Mouse (Mus musculus) neural tube, embryonic 13.5 days (tissue): ENCODE measurements at regions not wholly inside any gene's neighbourhood (a gene's known extent, or its start where the extent isn't known, plus 50 kb on each side); places are given as distances from the start of the nearest gene placed in this dataset.
A peak's percentile ranks its signal among the peaks of the same experiment; 100 is the strongest.
"Not testable (repeated sequence)": the region's sequence is repeated elsewhere in the genome, so short reads cannot be mapped to it uniquely, and the experiment has no call there.

Experiments
- ATAC-seq: fragments of 200-750 bp; cut with Nextera tagmentation; 2 replicates; pipeline ENCODE4 v1.8.0; 2017; ENCODE audit warnings: low read depth, mild to moderate bottlenecking, moderate TSS enrichment, moderate library complexity
- H3K27ac ChIP-seq: fragments of 300-500 bp; sonication (generic); replicated peaks from 2 replicates; pipeline ENCODE4 v1.5.1; 2015; ENCODE audit warnings: moderate library complexity, mild to moderate bottlenecking, inconsistent platforms
- H3K27me3 ChIP-seq: fragments of 300-500 bp; sonication (generic); 2 replicates; pipeline ENCODE4 v1.6.1; 2015; ENCODE audit warnings: mild to moderate bottlenecking, inconsistent platforms
- H3K36me3 ChIP-seq: fragments of 300-500 bp; sonication (generic); 2 replicates; pipeline ENCODE4 v1.6.1; 2015; ENCODE audit warnings: mild to moderate bottlenecking, inconsistent platforms
- H3K4me1 ChIP-seq: fragments of 300-500 bp; sonication (generic); replicated peaks from 2 replicates; pipeline ENCODE4 v1.6.1; 2015; ENCODE audit warnings: inconsistent platforms
- H3K4me2 ChIP-seq: fragments of 300-500 bp; sonication (generic); 2 replicates; pipeline ENCODE4 v1.6.1; 2015; ENCODE audit warnings: inconsistent platforms, mild to moderate bottlenecking, moderate library complexity
- H3K4me3 ChIP-seq: fragments of 300-500 bp; sonication (generic); 2 replicates; pipeline ENCODE4 v1.5.1; 2015; ENCODE audit warnings: mild to moderate bottlenecking, inconsistent platforms
- H3K9ac ChIP-seq: fragments of 300-500 bp; sonication (generic); 2 replicates; pipeline ENCODE4 v1.6.1; 2015; ENCODE audit warnings: moderate library complexity, mild to moderate bottlenecking, inconsistent platforms
- H3K9me3 ChIP-seq: fragments of 300-500 bp; sonication (generic); 2 replicates; pipeline ENCODE4 v1.6.1; 2016; ENCODE audit warnings: inconsistent platforms
- WGBS: fragments of 180-500 bp; shearing (Covaris S2); methylation state at CpG from one replicate; pipeline ENCODE4 v1.1.7; 2015; 5-methylcytosine and 5-hydroxymethylcytosine counted together

DNA sequence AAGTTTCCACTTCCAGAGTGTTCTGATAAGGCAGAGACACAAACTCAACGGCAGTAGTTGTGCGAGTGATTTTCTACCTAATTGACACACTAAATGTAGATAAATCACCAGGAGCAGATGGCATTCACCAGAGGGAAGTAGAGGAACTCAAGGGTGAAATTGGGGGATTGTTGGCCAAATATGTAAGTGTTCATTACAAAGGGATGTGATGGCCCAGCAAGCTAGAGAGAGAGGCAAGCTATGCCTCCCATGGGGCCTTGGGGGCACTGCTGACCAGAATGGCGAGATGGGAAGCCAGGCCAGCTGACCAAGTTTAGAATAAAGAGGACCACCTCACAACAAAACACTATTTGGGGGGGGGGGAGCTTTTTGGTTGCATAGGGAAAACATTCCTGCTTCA, 136.5 kb upstream of the Mocs1 start:
- WGBS: 43% methylated on average over 3 of the region's 3 CpGs
- no peak overlapping the region for H3K4me3 ChIP-seq

DNA sequence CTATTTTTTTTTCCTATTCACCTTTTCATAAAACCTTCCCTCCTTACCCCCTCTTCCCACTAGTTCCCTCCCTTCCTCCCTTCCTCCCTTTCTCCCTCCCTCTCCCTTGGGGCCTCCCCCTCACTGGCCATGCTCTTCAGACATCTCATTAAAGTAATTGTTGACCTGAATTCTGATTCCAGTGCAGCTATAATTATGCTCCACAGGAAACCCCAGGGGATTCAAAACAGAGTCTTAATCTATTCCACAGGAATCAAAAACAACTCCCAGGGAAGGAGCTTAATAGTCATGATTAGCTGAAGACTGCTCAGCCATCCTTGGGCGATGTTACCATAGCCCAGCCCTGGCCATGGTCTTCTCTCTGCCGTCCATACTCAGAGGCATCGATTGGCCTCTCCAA, 123.7 kb upstream of the Mocs1 start:
- Histone ChIP-seq H3K9ac (no peak overlapping the region), H3K4me2 (no peak overlapping the region), H3K27ac (no peak overlapping the region), H3K4me1 (peaks cover 7% of the 10 kb centered on the region), H3K4me3 (no peak overlapping the region), H3K27me3 (no peaks in the 10 kb centered on the region), H3K9me3 (no peaks in the 10 kb centered on the region), H3K36me3 (no peaks in the 10 kb centered on the region)
- 82% methylated on average over 3 of the region's 3 CpGs for WGBS
- ATAC-seq: no peak

More for the DNA sequence above, 136.5 kb upstream of the Mocs1 start:
- ATAC-seq: no peak
- no peak overlapping the region for H3K9ac ChIP-seq
- H3K36me3 ChIP-seq: no peaks in the 10 kb centered on the region
- H3K9me3 ChIP-seq: 0 out of 2 replicates have a peak, but pooled peaks cover 18% of the 10 kb centered on the region
- H3K4me1 ChIP-seq: no peaks in the 10 kb centered on the region
- H3K27me3 ChIP-seq: no peaks in the 10 kb centered on the region
- H3K4me2 ChIP-seq: no peak overlapping the region
- no peak overlapping the region for H3K27ac ChIP-seq

DNA sequence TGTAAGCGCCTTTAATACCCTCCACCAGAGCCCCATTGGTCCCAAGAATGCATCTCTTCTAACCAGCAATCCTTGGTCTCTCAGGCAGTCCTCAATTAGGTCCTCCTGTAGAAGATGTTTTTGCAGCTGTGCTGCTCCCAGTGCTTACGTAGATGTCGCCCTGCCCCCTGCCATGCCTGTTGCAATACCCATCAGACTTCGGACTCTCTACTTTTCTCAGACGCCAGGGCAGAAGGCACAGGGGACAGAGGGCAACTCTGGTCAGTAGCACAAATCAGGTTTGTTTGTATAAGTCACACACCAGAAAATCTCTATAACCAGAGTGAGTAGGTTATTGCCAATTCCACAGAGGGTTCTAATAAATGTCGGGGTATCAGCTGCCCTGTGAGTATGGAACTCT, 123.0 kb upstream of the Mocs1 start:
- Histone ChIP-seq H3K4me1 (peaks cover 11% of the 10 kb centered on the region), H3K9me3 (no peaks in the 10 kb centered on the region), H3K36me3 (no peaks in the 10 kb centered on the region), H3K27ac (no peak overlapping the region), H3K9ac (no peak overlapping the region), H3K27me3 (no peaks in the 10 kb centered on the region), H3K4me2 (no peak overlapping the region), H3K4me3 (no peak overlapping the region)
- no peak for ATAC-seq
- 78% methylated on average over 6 of the region's 6 CpGs for WGBS

DNA sequence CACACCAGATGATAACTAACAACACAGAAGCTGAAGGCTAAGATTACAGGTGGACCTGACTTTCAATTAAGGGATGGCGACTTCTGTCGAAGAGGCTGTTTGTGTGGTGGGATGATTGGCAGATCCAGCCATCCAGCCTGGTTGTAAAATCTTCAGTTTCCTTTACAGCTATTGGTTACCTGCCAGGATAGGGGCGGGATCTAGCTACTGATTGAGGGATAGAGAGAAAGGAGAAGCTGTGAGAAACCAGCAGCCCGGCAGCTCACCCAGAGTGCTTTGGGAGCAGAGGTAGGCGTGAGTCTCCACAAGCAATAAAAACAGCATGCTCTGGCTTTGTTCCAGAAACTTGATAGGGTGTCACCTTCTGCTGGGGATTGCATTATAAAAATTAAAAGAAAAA, 119.1 kb upstream of the Mocs1 start:
- ATAC-seq: peak; percentile 94
- Histone ChIP-seq H3K4me1 (peaks cover 11% of the 10 kb centered on the region), H3K9ac (0 out of 2 replicates have a peak overlapping the region, but pooled peaks have one; percentile 9), H3K4me3 (0 out of 2 replicates have a peak overlapping the region, but pooled peaks have one; percentile 18), H3K9me3 (no peaks in the 10 kb centered on the region), H3K27ac (no peak overlapping the region; the same call in 1 of the 2 replicates), H3K4me2 (peak overlapping the region; percentile 46), H3K36me3 (no peaks in the 10 kb centered on the region), H3K27me3 (no peaks in the 10 kb centered on the region)
- 16% methylated on average over 5 of the region's 5 CpGs for WGBS

DNA sequence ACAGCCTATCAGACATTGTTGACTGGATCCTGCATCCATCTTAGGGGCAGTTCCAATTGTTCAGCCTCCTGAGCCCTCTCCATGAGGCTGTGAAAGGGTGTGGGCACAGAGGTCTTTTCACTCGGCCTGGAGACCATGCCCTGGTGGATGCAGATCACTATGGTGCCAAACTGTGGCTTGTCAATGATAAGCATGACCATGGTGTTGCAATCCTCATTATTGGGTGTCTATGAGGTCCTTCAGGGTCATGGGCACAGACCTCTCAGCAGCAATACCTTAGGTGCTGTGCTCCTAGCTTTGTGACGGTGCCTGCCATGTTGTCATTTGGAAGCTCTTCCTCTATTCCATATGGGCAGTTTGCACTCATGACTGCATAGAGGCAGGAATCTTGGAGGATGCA, 114.0 kb upstream of the Mocs1 start:
- Histone ChIP-seq H3K4me3 (no peak overlapping the region), H3K9ac (no peak overlapping the region), H3K27ac (no peak overlapping the region), H3K27me3 (no peaks in the 10 kb centered on the region), H3K9me3 (no peaks in the 10 kb centered on the region), H3K4me1 (peaks cover 7% of the 10 kb centered on the region), H3K36me3 (no peaks in the 10 kb centered on the region), H3K4me2 (no peak overlapping the region)
- no peak for ATAC-seq
- 84% methylated on average over 2 of the region's 2 CpGs for WGBS

DNA sequence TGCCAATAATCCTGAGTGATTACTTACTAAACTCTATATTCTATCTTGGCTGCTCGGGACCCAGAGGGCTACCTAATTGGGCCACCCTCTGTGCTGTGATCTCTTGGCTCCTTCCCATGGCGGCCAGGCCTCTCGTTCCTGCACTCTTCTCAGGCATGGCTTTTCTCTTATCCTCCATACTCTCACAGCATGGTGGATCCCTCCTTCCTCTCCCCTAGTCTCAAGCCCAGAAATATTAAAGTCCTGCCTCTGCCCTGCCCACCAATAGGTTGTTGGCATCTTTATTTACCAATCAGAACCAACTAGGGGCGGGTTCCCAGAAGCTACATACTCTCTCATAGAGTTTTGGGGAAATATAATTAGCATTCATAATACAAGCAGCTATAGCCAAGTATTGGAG, 100.6 kb upstream of the Mocs1 start:
- no peaks in the 10 kb centered on the region for H3K27me3 ChIP-seq
- no peak overlapping the region for H3K4me3 ChIP-seq
- no peaks in the 10 kb centered on the region for H3K4me1 ChIP-seq
- H3K36me3 ChIP-seq: no peaks in the 10 kb centered on the region
- no peaks in the 10 kb centered on the region for H3K9me3 ChIP-seq
- 68% methylated on average over 4 of the region's 4 CpGs for WGBS
- H3K9ac ChIP-seq: no peak overlapping the region
- no peak overlapping the region for H3K4me2 ChIP-seq
- no peak overlapping the region for H3K27ac ChIP-seq
- ATAC-seq: no peak

DNA sequence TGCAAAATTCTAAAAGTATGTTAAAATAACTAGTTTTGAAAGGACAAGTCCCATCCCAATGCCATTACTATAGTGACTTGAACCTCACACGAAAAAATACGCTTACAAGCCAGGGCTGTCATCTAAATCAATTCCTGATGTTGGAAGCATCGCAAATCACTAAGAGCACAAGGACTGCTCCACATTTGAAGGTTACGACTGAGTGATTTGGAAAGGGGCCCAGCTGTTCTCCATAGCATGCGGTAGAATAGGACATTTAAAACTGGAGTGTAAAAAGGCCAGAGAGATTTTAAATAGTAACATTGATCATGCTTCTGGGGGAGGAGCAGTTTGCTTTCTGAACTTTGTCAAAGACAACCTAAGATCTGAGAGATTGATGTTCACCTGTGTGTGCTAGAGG, 92.8 kb upstream of the Mocs1 start:
- Histone ChIP-seq H3K4me3 (no peak overlapping the region), H3K36me3 (no peaks in the 10 kb centered on the region), H3K9ac (no peak overlapping the region), H3K4me2 (no peak overlapping the region), H3K27ac (no peak overlapping the region), H3K27me3 (no peaks in the 10 kb centered on the region), H3K9me3 (0 out of 2 replicates have a peak, but pooled peaks cover 1% of the 10 kb centered on the region), H3K4me1 (no peaks in the 10 kb centered on the region)
- no peak for ATAC-seq
- 53% methylated on average over 5 of the region's 5 CpGs for WGBS

DNA sequence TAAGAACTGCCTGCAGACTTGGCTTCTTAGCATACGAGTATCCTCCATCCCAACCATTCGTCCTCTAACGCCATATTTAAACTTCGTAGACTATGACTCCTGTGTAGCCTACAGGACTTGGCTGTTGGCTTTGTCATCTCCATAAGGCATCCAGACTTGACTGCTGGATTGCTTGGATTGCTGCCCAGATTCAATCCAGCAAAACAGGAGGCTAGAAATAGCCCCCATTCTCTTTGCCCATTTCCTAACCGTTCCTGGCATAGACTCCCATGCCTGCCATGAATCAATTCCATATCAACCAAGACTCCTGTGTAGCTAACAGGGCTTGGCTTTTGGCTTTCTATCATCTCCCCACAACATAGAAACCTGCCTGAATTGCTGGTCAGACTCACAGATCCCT, 90.3 kb upstream of the Mocs1 start:
- no peak for ATAC-seq
- H3K4me3 ChIP-seq: no peak overlapping the region
- no peak overlapping the region for H3K4me2 ChIP-seq
- H3K27ac ChIP-seq: no peak overlapping the region
- H3K36me3 ChIP-seq: no peaks in the 10 kb centered on the region
- no peak overlapping the region for H3K9ac ChIP-seq
- H3K9me3 ChIP-seq: peaks cover 5% of the 10 kb centered on the region; the same call in 1 of the 2 replicates
- no peaks in the 10 kb centered on the region for H3K4me1 ChIP-seq
- H3K27me3 ChIP-seq: no peaks in the 10 kb centered on the region
- 86% methylated on average over 5 of the region's 5 CpGs for WGBS

DNA sequence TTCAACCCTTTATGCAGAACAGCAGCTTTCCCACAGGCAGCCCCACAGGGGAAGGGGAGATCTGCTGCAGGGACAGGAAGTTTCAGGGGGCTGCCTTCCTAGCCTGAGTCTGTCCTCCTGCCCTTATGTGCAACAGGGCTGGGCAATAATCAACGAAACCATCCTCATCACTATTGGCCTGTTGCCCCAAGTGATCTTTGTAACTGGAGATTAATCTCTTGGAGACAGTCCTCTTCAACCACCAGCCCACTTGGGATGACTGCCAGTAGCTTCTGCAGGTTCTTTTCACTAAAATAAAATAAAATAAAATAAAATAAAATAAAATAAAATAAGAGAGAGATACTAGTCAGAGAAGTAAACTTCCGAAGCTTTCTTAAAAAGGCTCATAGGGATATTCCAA, 85.5 kb upstream of the Mocs1 start:
- Histone ChIP-seq H3K9ac (no peak overlapping the region), H3K9me3 (peaks cover 5% of the 10 kb centered on the region; the same call in 1 of the 2 replicates), H3K27ac (no peak overlapping the region), H3K4me3 (no peak overlapping the region), H3K27me3 (no peaks in the 10 kb centered on the region), H3K4me1 (no peaks in the 10 kb centered on the region), H3K36me3 (no peaks in the 10 kb centered on the region), H3K4me2 (no peak overlapping the region)
- 83% methylated on average over 2 of the region's 2 CpGs for WGBS
- no peak for ATAC-seq

DNA sequence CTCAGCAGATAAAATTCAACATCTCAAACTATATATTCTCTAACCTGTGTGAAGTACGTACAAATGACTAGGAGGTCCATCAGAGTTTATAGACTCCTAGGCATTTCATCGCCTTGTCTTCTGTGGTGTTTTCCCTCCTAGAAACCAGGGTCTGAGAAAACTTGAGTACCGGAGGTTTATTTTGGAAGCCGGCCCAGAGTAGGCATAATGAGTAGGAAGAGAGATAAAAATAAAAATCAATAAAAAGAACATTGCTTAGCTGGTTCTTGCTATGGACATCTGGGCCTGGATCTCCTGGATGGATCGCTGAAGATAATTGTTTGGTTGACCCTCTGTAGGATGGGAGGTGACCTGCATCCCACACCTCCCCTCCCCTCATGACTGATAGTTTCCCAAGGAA, 81.5 kb upstream of the Mocs1 start:
- Histone ChIP-seq H3K4me1 (no peaks in the 10 kb centered on the region), H3K9me3 (no peaks in the 10 kb centered on the region), H3K9ac (no peak overlapping the region), H3K36me3 (no peaks in the 10 kb centered on the region), H3K27ac (no peak overlapping the region), H3K4me2 (no peak overlapping the region), H3K27me3 (no peaks in the 10 kb centered on the region), H3K4me3 (no peak overlapping the region)
- ATAC-seq: no peak
- 82% methylated on average over 5 of the region's 5 CpGs for WGBS

DNA sequence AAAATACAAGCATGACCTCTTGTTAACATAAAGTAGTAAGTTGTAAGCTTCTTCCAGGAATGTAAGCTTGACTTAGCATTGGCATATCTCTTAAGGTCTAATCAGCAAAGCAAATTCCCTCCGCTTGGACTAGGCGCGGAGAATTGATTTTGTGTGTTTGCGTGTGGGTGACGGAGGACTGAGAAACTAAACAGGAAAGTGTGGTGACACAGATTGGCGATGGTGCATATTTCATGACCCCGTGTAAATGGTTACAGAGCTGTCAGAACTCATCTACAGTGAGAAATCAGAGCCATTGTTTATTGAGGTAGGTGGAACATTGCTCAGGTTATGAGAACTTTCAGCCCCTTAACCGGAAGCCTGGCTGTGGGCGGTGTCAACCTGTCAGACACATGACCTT, 78.8 kb upstream of the Mocs1 start:
- Histone ChIP-seq H3K27ac (no peak overlapping the region), H3K9me3 (no peaks in the 10 kb centered on the region), H3K4me2 (no peak overlapping the region), H3K4me1 (no peaks in the 10 kb centered on the region), H3K4me3 (no peak overlapping the region), H3K36me3 (no peaks in the 10 kb centered on the region), H3K9ac (no peak overlapping the region), H3K27me3 (no peaks in the 10 kb centered on the region)
- ATAC-seq: no peak
- WGBS: 62% methylated on average over 9 of the region's 9 CpGs

DNA sequence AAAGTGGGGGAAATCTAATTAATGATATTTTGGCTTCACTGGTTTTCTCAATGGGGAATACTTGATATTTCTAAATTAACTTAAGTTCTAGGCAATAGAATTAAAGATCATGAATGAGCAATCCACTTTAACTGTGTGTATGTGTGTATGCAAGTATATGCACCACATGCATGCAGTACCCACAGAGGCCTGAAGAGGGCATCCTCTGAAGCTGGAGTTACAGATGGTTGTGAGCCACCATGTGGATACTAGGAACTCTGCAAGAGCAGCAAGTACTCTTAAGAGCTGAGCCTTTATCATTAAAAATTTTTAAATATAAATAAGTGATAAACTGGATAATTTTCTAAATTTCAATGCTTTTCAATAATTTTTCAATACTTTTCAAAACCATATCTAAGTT, 69.0 kb upstream of the Mocs1 start:
- ATAC-seq: no peak
- Histone ChIP-seq H3K27me3 (no peaks in the 10 kb centered on the region), H3K27ac (no peak overlapping the region), H3K4me1 (no peaks in the 10 kb centered on the region), H3K4me2 (no peak overlapping the region), H3K9me3 (peaks cover 2% of the 10 kb centered on the region; the same call in 1 of the 2 replicates), H3K36me3 (no peaks in the 10 kb centered on the region), H3K4me3 (no peak overlapping the region), H3K9ac (no peak overlapping the region)

DNA sequence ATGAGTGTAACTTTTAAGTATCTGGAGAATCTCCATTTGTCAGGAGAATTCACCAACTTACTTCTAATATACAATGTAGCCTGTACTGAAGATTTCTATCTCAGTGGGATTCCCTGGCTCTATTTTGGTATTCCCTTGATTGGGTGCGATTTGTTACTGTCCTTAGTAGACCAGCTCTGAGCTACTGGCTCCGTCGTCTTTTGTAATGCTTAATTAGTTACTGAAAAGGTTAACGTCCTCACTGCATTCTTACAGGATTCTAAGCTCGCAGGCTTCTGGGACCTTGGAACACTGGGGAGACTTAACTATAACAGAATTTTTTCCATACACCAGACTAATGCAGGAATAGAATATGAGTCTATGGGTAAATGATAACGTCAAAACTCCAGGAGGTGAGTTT, 67.9 kb upstream of the Mocs1 start:
- H3K27me3 ChIP-seq, H3K9me3 ChIP-seq, H3K36me3 ChIP-seq, H3K4me1 ChIP-seq, H3K9ac ChIP-seq, H3K4me3 ChIP-seq, H3K27ac ChIP-seq, ATAC-seq, H3K4me2 ChIP-seq: not testable (repeated sequence)
- WGBS: 29% methylated on average over 6 of the region's 6 CpGs
